Mouse (Mus musculus) lung, embryonic 14.5 days (tissue): ENCODE measurements at regions not wholly inside any gene's neighbourhood (a gene's known extent, or its start where the extent isn't known, plus 50 kb on each side); places are given as distances from the start of the nearest gene placed in this dataset.
A peak's percentile ranks its signal among the peaks of the same experiment; 100 is the strongest.

Experiments
- ATAC-seq: fragments of 200-750 bp; cut with Nextera tagmentation; 2 replicates; pipeline ENCODE4 v1.8.0; 2017; ENCODE audit warnings: mild to moderate bottlenecking, moderate TSS enrichment, moderate library complexity; ENCODE audit not compliant: insufficient read depth
- DNase-seq: peaks from one replicate; pipeline ENCODE4 v3.0.0-alpha.2; 2015
- H3K27ac ChIP-seq: fragments of 300-500 bp; sonication (generic); 2 replicates; pipeline ENCODE4 v1.5.1; 2014; ENCODE audit warnings: low read depth, mild to moderate bottlenecking, moderate library complexity
- H3K27me3 ChIP-seq: fragments of 300-500 bp; sonication (generic); 2 replicates; pipeline ENCODE4 v1.6.1; 2014; ENCODE audit warnings: low read length, control low read depth; ENCODE audit not compliant: insufficient read depth
- H3K36me3 ChIP-seq: fragments of 300-500 bp; sonication (generic); 2 replicates; pipeline ENCODE4 v1.6.1; 2014; ENCODE audit warnings: control low read depth; ENCODE audit not compliant: insufficient read depth
- H3K4me1 ChIP-seq: fragments of 300-500 bp; sonication (generic); 2 replicates; pipeline ENCODE4 v1.6.1; 2014; ENCODE audit warnings: antibody characterized with exemption, control low read depth; ENCODE audit not compliant: insufficient read depth
- H3K4me2 ChIP-seq: fragments of 300-500 bp; sonication (generic); 2 replicates; pipeline ENCODE4 v1.6.1; 2014; ENCODE audit warnings: mild to moderate bottlenecking
- H3K4me3 ChIP-seq: fragments of 300-500 bp; sonication (generic); 2 replicates; pipeline ENCODE4 v1.5.1; 2014; ENCODE audit warnings: low read depth, low read length
- H3K9ac ChIP-seq: fragments of 300-500 bp; sonication (generic); 2 replicates; pipeline ENCODE4 v1.6.1; 2014
- H3K9me3 ChIP-seq: fragments of 300-500 bp; sonication (generic); 2 replicates; pipeline ENCODE4 v1.6.1; 2016; ENCODE audit warnings: low read depth, low read length, control low read depth
- CTCF ChIP-seq: IDR thresholded peaks from 2 replicates; pipeline ENCODE4 v1.5.1; 2016; ENCODE audit warnings: antibody characterized with exemption, low read depth
- WGBS: fragments of 180-500 bp; shearing (Covaris S2); extraction: QIAGEN DNeasy Blood & Tissue Kit; methylation state at CpG from one replicate; pipeline ENCODE4 v1.1.7; 2014; 5-methylcytosine and 5-hydroxymethylcytosine counted together

DNA sequence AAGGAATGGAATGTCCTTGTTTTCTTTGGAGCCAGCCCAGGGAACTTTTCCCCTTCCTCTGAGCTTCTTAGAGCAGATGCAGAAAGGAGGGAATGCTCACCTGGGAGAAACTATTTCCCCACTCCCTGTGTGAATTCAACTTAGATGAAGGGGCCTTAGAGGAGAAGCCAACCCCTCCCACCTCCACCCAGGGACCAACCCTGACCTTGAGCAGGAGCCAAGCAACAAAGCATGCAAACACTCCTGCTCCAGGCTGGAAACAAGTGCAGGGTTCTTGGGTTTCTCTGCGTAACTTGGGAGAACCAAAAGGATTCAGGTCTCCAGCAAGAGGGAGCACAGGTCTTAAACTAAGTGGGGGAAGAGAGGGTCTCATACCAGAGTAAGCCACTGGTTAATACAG lies 98.0 kb upstream of the 9330182O14Rik start:
- Histone ChIP-seq H3K9me3 (no peaks in the 10 kb centered on the region), H3K27ac (no peak overlapping the region), H3K36me3 (no peaks in the 10 kb centered on the region), H3K4me3 (no peak overlapping the region), H3K9ac (no peak overlapping the region), H3K27me3 (no peaks in the 10 kb centered on the region), H3K4me1 (no peaks in the 10 kb centered on the region), H3K4me2 (no peak overlapping the region)
- TF ChIP-seq CTCF: no peak
- ATAC-seq (no peak), DNase-seq (no peak)
- 45% methylated on average over 1 of the region's 1 CpGs for WGBS

DNA sequence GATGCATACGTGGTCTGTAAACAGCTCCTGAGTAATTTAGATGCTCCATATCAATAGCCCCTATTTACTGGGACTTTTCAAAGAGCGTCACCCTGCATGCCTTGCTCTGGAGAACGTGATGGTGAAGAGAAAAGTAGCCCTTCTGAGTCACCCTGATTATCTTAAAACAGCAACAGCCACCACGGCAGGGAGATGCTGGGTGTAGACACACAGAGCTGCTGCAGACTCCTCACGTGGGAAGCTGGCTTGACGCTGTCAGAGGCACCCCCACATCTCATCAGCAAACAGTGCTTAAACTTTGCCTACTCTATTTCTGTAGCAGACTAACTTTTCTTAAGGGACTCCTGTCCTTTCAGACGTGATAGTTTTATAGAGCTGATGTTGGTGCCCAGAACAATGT lies 96.9 kb upstream of the 9330182O14Rik start:
- Histone ChIP-seq H3K9me3 (no peaks in the 10 kb centered on the region), H3K27ac (no peak overlapping the region), H3K9ac (no peak overlapping the region), H3K4me3 (no peak overlapping the region), H3K27me3 (no peaks in the 10 kb centered on the region), H3K4me2 (no peak overlapping the region), H3K4me1 (no peaks in the 10 kb centered on the region), H3K36me3 (no peaks in the 10 kb centered on the region)
- no peak for TF ChIP-seq CTCF
- DNase-seq (no peak), ATAC-seq (no peak)
- WGBS: 43% methylated on average over 7 of the region's 7 CpGs

DNA sequence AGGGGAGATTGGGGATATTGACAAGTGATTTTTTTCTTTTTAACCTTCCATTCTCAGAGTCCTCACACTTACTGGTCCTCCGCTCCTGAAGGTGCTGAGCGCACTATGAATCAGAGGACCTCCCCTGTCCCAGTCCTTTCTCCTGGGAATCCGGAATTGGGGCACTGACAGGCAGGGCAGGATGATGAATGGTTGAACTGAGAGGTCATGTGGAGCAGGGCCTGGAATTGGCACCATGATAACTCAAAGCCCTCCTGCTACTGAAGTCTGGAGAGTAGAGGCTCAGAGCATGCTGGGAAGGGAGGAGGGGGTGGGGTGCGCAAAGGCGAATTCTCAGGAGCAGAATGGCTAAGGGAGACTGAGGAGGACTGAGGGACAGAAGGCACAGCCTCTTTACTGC lies 87.9 kb upstream of the 9330182O14Rik start:
- no peaks in the 10 kb centered on the region for H3K27me3 ChIP-seq
- DNase-seq (no peak), ATAC-seq (no peak)
- no peaks in the 10 kb centered on the region for H3K36me3 ChIP-seq
- WGBS: 49% methylated on average over 5 of the region's 5 CpGs
- no peak for TF ChIP-seq CTCF
- H3K4me1 ChIP-seq: no peaks in the 10 kb centered on the region
- H3K4me2 ChIP-seq: no peak overlapping the region
- no peak overlapping the region for H3K27ac ChIP-seq
- no peak overlapping the region for H3K9ac ChIP-seq
- H3K4me3 ChIP-seq: no peak overlapping the region
- H3K9me3 ChIP-seq: no peaks in the 10 kb centered on the region

DNA sequence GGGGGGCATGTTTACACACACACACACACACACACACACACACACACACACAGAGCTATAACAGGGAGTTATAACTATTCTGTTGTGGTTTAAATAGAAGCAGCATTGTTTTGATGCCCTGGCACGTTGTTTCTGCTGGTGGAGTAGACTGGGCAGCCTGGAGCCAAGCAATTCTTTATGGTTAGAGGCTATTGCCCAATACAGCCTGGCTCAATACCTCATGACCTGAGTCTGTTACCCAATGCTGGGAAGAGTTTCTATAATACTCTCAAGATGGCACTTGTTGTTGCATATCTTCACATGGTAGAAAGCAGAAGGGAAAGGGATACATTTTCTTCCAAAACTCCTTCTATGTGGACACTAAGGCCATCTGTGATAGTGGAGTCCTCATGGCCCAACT lies 87.1 kb upstream of the 9330182O14Rik start:
- H3K9ac ChIP-seq: no peak overlapping the region
- no peaks in the 10 kb centered on the region for H3K36me3 ChIP-seq
- TF ChIP-seq CTCF: no peak
- no peak overlapping the region for H3K4me2 ChIP-seq
- H3K4me1 ChIP-seq: no peaks in the 10 kb centered on the region
- 81% methylated on average over 1 of the region's 1 CpGs for WGBS
- H3K4me3 ChIP-seq: no peak overlapping the region
- ATAC-seq: no peak
- no peak for DNase-seq
- H3K27ac ChIP-seq: no peak overlapping the region
- H3K9me3 ChIP-seq: no peaks in the 10 kb centered on the region
- H3K27me3 ChIP-seq: no peaks in the 10 kb centered on the region

DNA sequence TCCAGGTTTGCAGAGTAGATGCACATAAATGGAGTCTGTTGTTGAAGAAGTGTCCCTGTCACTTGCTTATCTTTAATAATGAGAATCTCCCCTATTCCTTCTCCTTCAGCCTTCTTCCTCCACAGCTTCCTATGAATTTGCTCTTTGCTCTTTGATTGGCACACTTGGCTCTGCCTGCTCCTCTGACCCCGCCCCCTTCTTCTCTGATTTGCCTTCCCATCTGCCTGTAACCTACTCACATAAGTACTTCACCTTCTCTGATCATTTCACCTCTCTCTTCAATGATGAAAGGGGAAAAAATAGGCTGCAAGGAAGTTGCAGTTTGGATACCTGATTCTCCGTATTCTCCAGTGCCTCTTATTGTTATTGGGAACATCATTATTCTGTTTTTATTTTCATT lies 66.1 kb upstream of the 9330182O14Rik start:
- no peak for ATAC-seq

DNA sequence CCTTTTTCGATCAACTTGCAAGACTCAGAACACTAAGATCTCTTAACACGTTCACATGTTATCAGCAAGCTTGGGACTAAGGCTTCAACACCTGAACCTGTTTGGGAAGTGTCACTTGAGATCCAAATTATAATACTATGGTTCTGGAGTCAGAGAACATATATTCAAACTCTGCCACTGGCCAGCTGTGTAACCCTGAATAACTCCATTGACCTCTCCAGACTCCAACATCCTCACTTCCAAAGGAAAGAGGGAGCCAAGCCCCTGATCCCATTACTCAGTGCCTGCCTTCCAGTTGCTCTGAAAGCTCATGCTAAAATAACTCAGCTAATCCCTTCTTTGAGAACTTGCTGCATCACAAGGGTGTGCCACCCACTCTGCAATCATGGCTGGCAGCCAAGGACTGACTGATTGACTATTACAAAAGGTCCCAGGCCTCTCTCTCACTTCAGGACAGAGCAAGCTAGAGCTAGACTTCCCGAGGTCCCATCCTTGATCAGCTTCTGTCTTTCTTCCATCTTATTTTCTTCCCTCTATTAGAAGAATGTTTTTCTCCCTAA lies 58.8 kb upstream of the 9330182O14Rik start:
- H3K36me3 ChIP-seq: no peaks in the 10 kb centered on the region
- 58% methylated on average over 3 of the region's 3 CpGs for WGBS
- no peaks in the 10 kb centered on the region for H3K9me3 ChIP-seq
- no peak for TF ChIP-seq CTCF
- H3K4me3 ChIP-seq: no peak overlapping the region
- no peak overlapping the region for H3K9ac ChIP-seq
- no peak overlapping the region for H3K4me2 ChIP-seq
- no peak overlapping the region for H3K27ac ChIP-seq
- peak; percentile 31; the same call in 1 of the 2 replicates for ATAC-seq
- H3K4me1 ChIP-seq: no peaks in the 10 kb centered on the region
- no peaks in the 10 kb centered on the region for H3K27me3 ChIP-seq
- DNase-seq: peak; percentile 34

More for the DNA sequence above, 66.1 kb upstream of the 9330182O14Rik start:
- Histone ChIP-seq H3K27me3 (no peaks in the 10 kb centered on the region), H3K9me3 (no peaks in the 10 kb centered on the region), H3K27ac (no peak overlapping the region), H3K4me3 (no peak overlapping the region), H3K4me2 (no peak overlapping the region), H3K4me1 (no peaks in the 10 kb centered on the region), H3K36me3 (no peaks in the 10 kb centered on the region), H3K9ac (no peak overlapping the region)
- TF ChIP-seq CTCF: no peak
- DNase-seq: no peak
- WGBS: 79% methylated on average over 2 of the region's 2 CpGs

DNA sequence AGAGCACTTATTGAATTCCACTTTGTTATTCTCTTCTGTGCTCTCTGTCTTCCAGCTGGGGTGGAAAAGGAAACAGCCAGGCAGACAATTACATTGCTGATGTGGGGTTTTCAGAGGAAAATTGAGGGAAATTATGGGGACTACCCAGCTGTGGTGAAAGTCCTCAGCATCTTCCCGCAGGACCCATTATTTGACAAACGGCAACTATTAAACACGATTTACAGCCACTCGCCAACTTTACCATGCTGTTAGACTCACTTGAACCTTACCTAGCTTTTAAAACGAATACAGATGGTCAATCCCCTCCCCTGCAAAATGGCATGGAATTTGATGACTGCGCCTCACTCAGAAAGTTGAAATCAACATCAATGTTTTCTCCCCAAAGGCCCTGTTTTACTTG lies 54.3 kb upstream of the 9330182O14Rik start:
- Histone ChIP-seq H3K36me3 (no peaks in the 10 kb centered on the region), H3K27ac (no peak overlapping the region), H3K9me3 (no peaks in the 10 kb centered on the region), H3K4me2 (no peak overlapping the region), H3K4me1 (no peaks in the 10 kb centered on the region), H3K9ac (no peak overlapping the region), H3K4me3 (no peak overlapping the region), H3K27me3 (no peaks in the 10 kb centered on the region)
- DNase-seq (no peak), ATAC-seq (no peak)
- no peak for TF ChIP-seq CTCF
- 82% methylated on average over 6 of the region's 6 CpGs for WGBS
